Mouse (Mus musculus) stomach, postnatal 0 days (tissue): Measurements from ENCODE around the gene Cyb5b.

ENCODE experiments used
- CTCF ChIP-seq: IDR thresholded peaks from 2 replicates; pipeline ENCODE4 v1.5.1; 2016; ENCODE audit warnings: antibody characterized with exemption, low read depth, mild to moderate bottlenecking, moderate library complexity
- EP300 ChIP-seq: optimal IDR thresholded peaks from 2 replicates; pipeline ENCODE3; 2016; ENCODE audit warnings: antibody characterized with exemption

DNA sequence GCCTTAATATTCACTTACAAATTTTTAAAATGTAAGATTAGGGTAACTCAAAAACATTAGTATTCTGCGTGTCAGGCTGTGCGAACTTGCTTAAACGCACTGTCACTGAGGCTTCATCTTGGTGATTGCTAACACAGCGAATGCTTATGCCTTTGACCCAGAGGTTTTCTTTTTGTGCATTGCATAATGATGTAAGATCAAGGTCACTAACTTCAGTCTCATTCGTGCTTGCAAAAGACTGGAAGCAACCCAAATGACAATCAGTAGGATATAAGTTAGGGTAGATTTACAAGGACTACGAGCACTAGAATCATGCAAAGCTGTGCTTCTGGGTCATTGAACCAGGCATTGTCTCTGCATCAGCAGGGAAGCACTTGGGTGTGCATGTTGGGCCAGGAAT, 12.8 kb upstream of the Cyb5b start:
- no peak for TF ChIP-seq EP300
- TF ChIP-seq CTCF: no peak
